ENCODE assay signal across 8 mouse cellular contexts in genomic region chr1:36064861-36065760, GRCm38 (mm10). TPM values are rescaled to one million over a fixed set of nuclear protein-coding genes. Genes with fewer than 3 reads are reported as not detected.
DNase-seq lines count a peak whose midpoint lies in the region; ATAC-seq lines count a peak whose summit lies in the region.

No protein-coding gene starts in this region.

- H3K4me1 ChIP-seq in heart, embryonic 14.5 days (ENCODE audit: control insufficient read depth in 2 of 2, insufficient read depth in 2 of 2, low read length in 2 of 2) = peaks cover 23 to 43% of the 10 kb centered on the region in 2 experiments
- peaks cover 87% of the 10 kb centered on the region for H3K4me1 ChIP-seq in liver, embryonic 12.5 days

- no peaks in the 10 kb centered on the region for H3K36me3 ChIP-seq in heart, embryonic 14.5 days (ENCODE audit: control insufficient read depth, insufficient read depth, low read length)
- H3K36me3 ChIP-seq in liver, embryonic 12.5 days = peaks cover 1% of the 10 kb centered on the region; the same call in 1 of the 2 replicates
- no peaks in the 10 kb centered on the region for H3K36me3 ChIP-seq in splenic B cell, adult 2 months (ENCODE audit: control insufficient read depth, insufficient read depth, low read length, poor library complexity, severe bottlenecking)

- peak; percentile 46; the same call in 1 of the 2 replicates for ATAC-seq in heart, embryonic 14.5 days (ENCODE audit: insufficient number of reproducible peaks, insufficient read depth, low FRiP score, low read depth)
- ATAC-seq in liver, embryonic 12.5 days = peak; percentile 41; the same call in 1 of the 2 replicates

- H3K27ac ChIP-seq in heart, embryonic 14.5 days (replicated peaks in 1 of 2; ENCODE audit: control insufficient read depth in 1 of 2, insufficient read depth in 1 of 2, low read depth in 2 of 2, low read length in 2 of 2) = peak overlapping the region; percentile 53 to 67
- H3K27ac ChIP-seq in liver, embryonic 12.5 days = peak overlapping the region; percentile 48; the same call in 1 of the 2 replicates

- H3K9me3 ChIP-seq in heart, embryonic 14.5 days (ENCODE audit: control insufficient read depth, low read length) = no peaks in the 10 kb centered on the region
- no peaks in the 10 kb centered on the region for H3K9me3 ChIP-seq in liver, embryonic 12.5 days (replicated peaks)

- DNase-seq in CD8-positive naive resting alpha-beta T cell, adult 2 months (ENCODE audit: low read depth in 2 of 2, low spot score in 2 of 2) = peak; percentile 89 to 97
- peak; percentile 72 for DNase-seq in c-Kit-negative CD71-positive TER-119-positive erythroid progenitor cells, embryonic 14.5 days (ENCODE audit: low read depth, low spot score)
- DNase-seq in fibroblast of lung, adult 2 months (ENCODE audit: low read depth) = peak; percentile 78
- peak; percentile 95 for DNase-seq in kidney, postnatal 10 days
- peak; percentile 92 for DNase-seq in naive thymus-derived CD4-positive, alpha-beta T cell, adult 2 months (ENCODE audit: low read depth)
- DNase-seq in splenic B cell, adult 2 months (ENCODE audit: low read depth, low spot score) = peak; percentile 94

- H3K27me3 ChIP-seq in heart, embryonic 14.5 days (ENCODE audit: control insufficient read depth, insufficient read depth, low read length) = no peaks in the 10 kb centered on the region
- no peaks in the 10 kb centered on the region for H3K27me3 ChIP-seq in liver, embryonic 12.5 days (replicated peaks)
- no peaks in the 10 kb centered on the region for H3K27me3 ChIP-seq in splenic B cell, adult 2 months (ENCODE audit: control insufficient read depth, insufficient read depth, low read length, poor library complexity, severe bottlenecking)

- 2% methylated on average over 24 of the region's 24 CpGs for WGBS in heart, embryonic 14.5 days
- WGBS in liver, embryonic 12.5 days (ENCODE audit: insufficient replicate concordance) = 2% methylated on average over 24 of the region's 24 CpGs

- peak overlapping the region; percentile 64 for H3K9ac ChIP-seq in heart, embryonic 14.5 days (ENCODE audit: low read length)
- peak overlapping the region; percentile 69 for H3K9ac ChIP-seq in liver, embryonic 12.5 days

- peak overlapping the region; percentile 20 to 22; a peak in 3 of 4 replicates for H3K4me3 ChIP-seq in heart, embryonic 14.5 days (ENCODE audit: control insufficient read depth in 1 of 2, insufficient read depth in 1 of 2, low read depth in 1 of 2, low read length in 2 of 2)
- peak overlapping the region; percentile 34 for H3K4me3 ChIP-seq in liver, embryonic 12.5 days

- peak overlapping the region; percentile 66 for H3K4me2 ChIP-seq in heart, embryonic 14.5 days (ENCODE audit: low read length)
- peak overlapping the region; percentile 67 for H3K4me2 ChIP-seq in liver, embryonic 12.5 days

RNA-seq across cellular contexts. Expression of gene Hs6st1, which starts 3.1 kb away (rescaled TPM):
- 11.0 and 15.5 TPM in 2 replicates for polyA plus RNA-seq in heart, embryonic 14.5 days (2014; fragmentation: Nextera tagmentation; extraction: Ambion mirVana)
- 21.9 and 23.6 TPM in 2 replicates for polyA plus RNA-seq in liver, embryonic 12.5 days (2016; fragmentation: Nextera tagmentation; extraction: Ambion mirVana)

Comparison
In these comparisons a context has a peak if more than half of its experiments do, and no peak if none do; other contexts are left out.
1. Peak in every context shown above with its lines: DNase-seq, ATAC-seq, H3K4me3 ChIP-seq and H3K27ac ChIP-seq.